ENCODE assay signal across 8 mouse cellular contexts in genomic region chr4:134094923-134095547, GRCm38 (mm10). TPM values are rescaled to one million over a fixed set of nuclear protein-coding genes. Genes with fewer than 3 reads are reported as not detected.
DNase-seq lines count a peak whose midpoint lies in the region; ATAC-seq and TF ChIP-seq lines count a peak whose summit lies in the region.

Gene Cd52, minus strand, starts transcription at chr4:134095082.

- no peaks in the 10 kb centered on the region for H3K9me3 ChIP-seq in G1E (replicated peaks)
- no peaks in the 10 kb centered on the region for H3K9me3 ChIP-seq in intestine, embryonic 16.5 days (ENCODE audit: control insufficient read depth, low read length)
- no peaks in the 10 kb centered on the region for H3K9me3 ChIP-seq in hindbrain, embryonic 14.5 days (ENCODE audit: control insufficient read depth, low read length)
- no peaks in the 10 kb centered on the region for H3K9me3 ChIP-seq in hindbrain, embryonic 12.5 days (replicated peaks)

- no peak within 1 kb of the TSS for H3K4me2 ChIP-seq in intestine, embryonic 16.5 days (ENCODE audit: low read depth, low read length)
- no peak within 1 kb of the TSS for H3K4me2 ChIP-seq in hindbrain, embryonic 14.5 days (replicated peaks)
- H3K4me2 ChIP-seq in hindbrain, embryonic 12.5 days (replicated peaks) = no peak within 1 kb of the TSS

- TF ChIP-seq CTCF in G1E (IDR thresholded peaks at IDR 0.05; ENCODE audit: low read depth, low read length) = no peak

- no peak within 1 kb of the TSS for H3K9ac ChIP-seq in intestine, embryonic 16.5 days (ENCODE audit: low read depth, low read length)
- H3K9ac ChIP-seq in hindbrain, embryonic 14.5 days = no peak within 1 kb of the TSS
- no peak within 1 kb of the TSS for H3K9ac ChIP-seq in hindbrain, embryonic 12.5 days

- no peak within 1 kb of the TSS for H3K4me3 ChIP-seq in G1E (ENCODE audit: low read depth, low read length)
- no peak within 1 kb of the TSS for H3K4me3 ChIP-seq in intestine, embryonic 16.5 days (ENCODE audit: low read length)
- no peak within 1 kb of the TSS for H3K4me3 ChIP-seq in hindbrain, embryonic 14.5 days (replicated peaks; ENCODE audit: low read length)
- H3K4me3 ChIP-seq in hindbrain, embryonic 12.5 days = no peak within 1 kb of the TSS

- WGBS in intestine, embryonic 16.5 days = 68% methylated on average over 3 of the region's 3 CpGs
- 58% methylated on average over 3 of the region's 3 CpGs for WGBS in hindbrain, embryonic 14.5 days
- WGBS in hindbrain, embryonic 12.5 days = 62% methylated on average over 3 of the region's 3 CpGs

- H3K36me3 ChIP-seq in G1E (replicated peaks) = no peaks in the 10 kb centered on the region
- H3K36me3 ChIP-seq in intestine, embryonic 16.5 days (ENCODE audit: control insufficient read depth, insufficient read depth, low read length) = no peaks in the 10 kb centered on the region
- no peaks in the 10 kb centered on the region for H3K36me3 ChIP-seq in hindbrain, embryonic 14.5 days (replicated peaks; ENCODE audit: control insufficient read depth, insufficient read depth)
- H3K36me3 ChIP-seq in hindbrain, embryonic 12.5 days = no peaks in the 10 kb centered on the region

- H3K27me3 ChIP-seq in G1E (ENCODE audit: insufficient read depth, low read length) = peaks cover 22% of the 10 kb centered on the region
- no peaks in the 10 kb centered on the region for H3K27me3 ChIP-seq in intestine, embryonic 16.5 days (replicated peaks; ENCODE audit: control insufficient read depth, insufficient read depth, low read length)
- H3K27me3 ChIP-seq in hindbrain, embryonic 14.5 days (ENCODE audit: control insufficient read depth, insufficient read depth, low read length) = no peaks in the 10 kb centered on the region
- 0 out of 2 replicates have a peak, but pooled peaks cover 2% of the 10 kb centered on the region for H3K27me3 ChIP-seq in hindbrain, embryonic 12.5 days

- no peak within 1 kb of the TSS for H3K27ac ChIP-seq in intestine, embryonic 16.5 days (ENCODE audit: low read length)
- H3K27ac ChIP-seq in hindbrain, embryonic 14.5 days = no peak within 1 kb of the TSS
- no peak within 1 kb of the TSS for H3K27ac ChIP-seq in hindbrain, embryonic 12.5 days

- H3K4me1 ChIP-seq in G1E (ENCODE audit: insufficient read depth, low read depth, low read length) = peaks cover 53% of the 10 kb centered on the region
- H3K4me1 ChIP-seq in intestine, embryonic 16.5 days (ENCODE audit: control insufficient read depth, insufficient read depth, low read length) = no peaks in the 10 kb centered on the region
- no peaks in the 10 kb centered on the region for H3K4me1 ChIP-seq in hindbrain, embryonic 14.5 days (replicated peaks; ENCODE audit: control insufficient read depth, insufficient read depth, low read length)
- H3K4me1 ChIP-seq in hindbrain, embryonic 12.5 days = no peaks in the 10 kb centered on the region

- peak; percentile 40; the same call in 1 of the 2 replicates for ATAC-seq in G1E (ENCODE audit: extremely low read depth, insufficient number of reproducible peaks, low FRiP score, poor library complexity, severe bottlenecking)
- ATAC-seq in intestine, embryonic 16.5 days = no peak
- no peak for ATAC-seq in hindbrain, embryonic 14.5 days (ENCODE audit: low FRiP score)
- no peak for ATAC-seq in hindbrain, embryonic 12.5 days (ENCODE audit: low FRiP score)

- peak; percentile 87 for DNase-seq in 416B (ENCODE audit: low read depth)
- peak; percentile 67 for DNase-seq in G1E (ENCODE audit: low spot score)
- DNase-seq in monocyte, adult 2 months (ENCODE audit: low read depth in 1 of 2, low spot score in 2 of 2) = peak; percentile 71 to 78
- DNase-seq in hindbrain, embryonic 14.5 days (ENCODE audit: low spot score) = no peak
- DNase-seq in urinary bladder, postnatal 10 days (ENCODE audit: low spot score) = no peak
- no peak for DNase-seq in cerebellum, postnatal 14 days

RNA-seq across cellular contexts. Expression of gene Cd52, which starts in this region (rescaled TPM):
- 1.7 and 2.0 TPM in 2 replicates for total RNA-seq in G1E (2014; fragmentation: Nextera tagmentation)
- total RNA-seq in G1E (2017) = 17.5 and 21.1 TPM in 2 replicates
- 1.0 and 1.3 TPM in 2 replicates for polyA plus RNA-seq in G1E (2012)
- 27.8 and 28.4 TPM in 2 replicates for polyA plus RNA-seq in intestine, embryonic 16.5 days (2015; fragmentation: Nextera tagmentation; extraction: Ambion mirVana)
- 1.7 and 2.4 TPM in 2 replicates for polyA plus RNA-seq in hindbrain, embryonic 14.5 days (2014; fragmentation: Nextera tagmentation; extraction: Ambion mirVana)
- polyA plus RNA-seq in hindbrain, embryonic 12.5 days (2016; fragmentation: Nextera tagmentation; extraction: Ambion mirVana) = 4.8 and 5.0 TPM in 2 replicates

Comparison
In these comparisons a context has a peak if more than half of its experiments do, and no peak if none do; other contexts are left out.
1. DNase-seq: peak in 416B (single experiment), G1E (single experiment) and monocyte, adult 2 months (2 of 2); none in hindbrain, embryonic 14.5 days (single experiment), urinary bladder, postnatal 10 days (single experiment) and cerebellum, postnatal 14 days (0 of 2).